Mouse (Mus musculus) liver, adult 10 weeks (tissue): ENCODE results near the gene Kcnj11. TPM values are rescaled to one million over a fixed set of nuclear protein-coding genes. Genes with fewer than 3 reads are reported as not detected.

Experiments
- polyA plus RNA-seq: library from polyadenylated mRNA; stranded (reverse); fragments of 350-450 nt; fragmentation: Illumina TruSeq; extraction: RNeasy Lipid Tissue Mini Kit (QIAGEN cat#74804); gene quantifications from one replicate; pipeline ENCODE4 v1.2.3, GENCODE M21; 2014; ENCODE audit warnings: low read depth, low replicate concordance

Gene Kcnj11
- polyA plus RNA-seq, result not detected

DNA sequence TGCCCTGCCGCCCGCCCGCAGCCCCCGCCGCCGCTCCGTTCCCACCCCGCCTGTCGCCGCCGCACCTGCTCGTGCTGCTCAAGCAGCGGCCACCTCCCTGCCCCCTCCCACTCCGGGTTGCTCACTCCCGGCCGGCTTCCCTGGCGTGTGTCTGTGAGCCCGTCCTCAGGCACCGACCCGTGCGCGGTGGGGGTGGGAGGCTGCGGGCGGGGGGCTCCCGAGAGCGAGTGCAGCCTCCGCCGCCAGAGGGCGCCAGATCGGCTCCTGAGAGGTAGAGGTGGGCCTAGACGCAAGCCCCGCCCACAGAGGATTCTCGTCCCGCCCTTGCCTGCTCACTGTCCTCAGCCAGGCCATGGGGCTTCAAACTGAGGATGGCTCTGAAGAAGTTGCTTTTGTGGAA lies at the start of gene Kcnj11:
Gene Kcnj11, minus strand, starts transcription at position 202 of the 400 bp plus-strand sequence.

Other genes starting within 250 kb of the Kcnj11 start
- 63.8 TPM for gene Kdelr1, start 228.0 kb downstream of the Kcnj11 start, polyA plus RNA-seq
- gene Grin2d, start 222.4 kb downstream of the Kcnj11 start, polyA plus RNA-seq, result not detected
- not detected for gene Syngr4, start 204.1 kb downstream of the Kcnj11 start, polyA plus RNA-seq
- 2.9 TPM for gene Tmem143, start 203.8 kb downstream of the Kcnj11 start, polyA plus RNA-seq
- not detected for gene Emp3, start 179.4 kb downstream of the Kcnj11 start, polyA plus RNA-seq
- gene Ccdc114, start 176.7 kb downstream of the Kcnj11 start, polyA plus RNA-seq, result not detected
- gene Abcc6, start 70.5 kb downstream of the Kcnj11 start, polyA plus RNA-seq, result 4.5 TPM
- gene Nomo1, start 67.1 kb downstream of the Kcnj11 start, polyA plus RNA-seq, result 2.9 TPM
- gene Abcc8, start 79.3 kb upstream of the Kcnj11 start, polyA plus RNA-seq, result not detected
- gene Ush1c, start 137.7 kb upstream of the Kcnj11 start, polyA plus RNA-seq, result not detected
- gene Otog, start 140.2 kb upstream of the Kcnj11 start, polyA plus RNA-seq, result not detected